Mouse (Mus musculus): ENCODE measurements at regions not wholly inside any gene's neighbourhood (a gene's known extent, or its start where the extent isn't known, plus 50 kb on each side); places are given as distances from the start of the nearest gene placed in this dataset.
A peak's percentile ranks its signal among the peaks of the same experiment; 100 is the strongest.

DNA sequence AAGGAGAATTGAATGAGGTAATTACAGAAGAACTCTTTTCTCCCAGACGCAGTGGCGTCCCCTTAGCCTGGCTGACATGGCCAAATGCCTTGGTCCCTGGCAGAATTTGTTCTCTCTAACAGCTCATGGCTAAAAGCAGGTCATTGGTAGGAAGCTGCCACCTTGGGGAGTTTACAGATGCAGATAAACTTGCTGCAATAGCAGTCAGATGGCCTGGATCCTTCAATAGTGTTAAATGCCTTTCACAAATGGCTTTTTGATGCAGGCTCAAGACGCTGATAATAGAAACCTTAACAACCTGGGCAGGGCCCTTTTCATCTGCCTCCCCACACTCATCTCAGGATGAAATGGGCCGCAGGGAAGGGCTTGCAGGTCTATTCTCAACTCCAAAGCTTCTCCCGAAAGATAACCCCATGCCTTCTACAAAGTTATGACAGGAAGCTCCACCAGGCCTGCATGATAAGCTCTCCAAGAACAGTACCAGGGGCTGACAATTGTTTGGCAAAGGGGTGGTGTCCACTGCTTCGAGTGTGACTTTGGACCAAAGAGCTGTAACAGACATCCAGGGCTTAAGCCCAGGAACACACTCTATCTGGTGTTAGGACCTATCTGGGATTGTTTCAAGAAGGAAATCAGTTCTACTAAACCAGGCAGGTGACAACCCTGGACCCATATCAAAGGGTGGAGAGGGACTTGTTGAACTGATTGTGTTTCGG, 867.2 kb upstream of the A1bg start:
- no peak for DNase-seq (ENCODE audit: low spot score)
- H3K27me3 ChIP-seq (ENCODE audit: control insufficient read depth, insufficient read depth, low read length), result no peaks in the 10 kb centered on the region
- 30% methylated on average over 7 of the region's 7 CpGs for WGBS
- no peaks in the 10 kb centered on the region for H3K4me1 ChIP-seq (ENCODE audit: control insufficient read depth, insufficient read depth)
- H3K9me3 ChIP-seq (replicated peaks; ENCODE audit: control insufficient read depth, low read length), result no peaks in the 10 kb centered on the region
- H3K4me2 ChIP-seq (ENCODE audit: low read depth, low read length), result no peak overlapping the region
- no peak overlapping the region for H3K4me3 ChIP-seq (ENCODE audit: low read depth, low read length)
- H3K27ac ChIP-seq (ENCODE audit: low read depth), result no peak overlapping the region
- H3K36me3 ChIP-seq (replicated peaks; ENCODE audit: control insufficient read depth, insufficient read depth, low read length), result no peaks in the 10 kb centered on the region
- H3K9ac ChIP-seq (replicated peaks; ENCODE audit: low read depth, low read length), result no peak overlapping the region
- TF ChIP-seq EP300 (IDR thresholded peaks at IDR 0.05; ENCODE audit: low read depth) (no peak), CTCF (IDR thresholded peaks at IDR 0.05; ENCODE audit: low read depth) (no peak)
- ATAC-seq (ENCODE audit: insufficient read depth, low read depth), result 0 out of 2 replicates have a peak, but pooled peaks have one; percentile 27

DNA sequence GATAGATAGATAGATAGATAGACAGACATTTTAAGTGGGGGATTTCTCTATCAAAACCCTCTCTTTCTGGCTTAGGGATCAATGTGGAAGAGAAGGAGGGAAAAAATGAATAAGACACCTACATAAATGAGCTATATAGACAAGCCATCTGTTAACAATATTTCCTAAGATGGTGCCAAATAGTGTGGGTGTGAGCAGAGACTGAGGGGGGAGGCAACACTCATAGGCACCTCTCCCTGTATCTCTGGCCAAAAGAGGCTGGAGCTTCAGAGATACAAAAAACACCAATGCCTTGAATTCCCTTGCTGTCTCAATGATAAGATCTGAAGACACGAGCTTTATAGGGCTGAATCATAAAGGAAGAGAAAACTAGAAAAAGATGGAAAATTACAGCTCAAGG, 864.2 kb upstream of the A1bg start:
- Histone ChIP-seq H3K4me2 (ENCODE audit: low read depth, low read length) (no peak overlapping the region), H3K27me3 (ENCODE audit: control insufficient read depth, insufficient read depth, low read length) (no peaks in the 10 kb centered on the region), H3K9ac (replicated peaks; ENCODE audit: low read depth, low read length) (no peak overlapping the region), H3K27ac (ENCODE audit: low read depth) (no peak overlapping the region), H3K4me3 (ENCODE audit: low read depth, low read length) (no peak overlapping the region), H3K4me1 (ENCODE audit: control insufficient read depth, insufficient read depth) (no peaks in the 10 kb centered on the region), H3K36me3 (replicated peaks; ENCODE audit: control insufficient read depth, insufficient read depth, low read length) (no peaks in the 10 kb centered on the region), H3K9me3 (replicated peaks; ENCODE audit: control insufficient read depth, low read length) (no peaks in the 10 kb centered on the region)
- WGBS, result 66% methylated on average over 1 of the region's 1 CpGs
- TF ChIP-seq CTCF (IDR thresholded peaks at IDR 0.05; ENCODE audit: low read depth) (no peak), EP300 (IDR thresholded peaks at IDR 0.05; ENCODE audit: low read depth) (no peak)
- DNase-seq (ENCODE audit: low spot score) (no peak), ATAC-seq (ENCODE audit: insufficient read depth, low read depth) (no peak)

DNA sequence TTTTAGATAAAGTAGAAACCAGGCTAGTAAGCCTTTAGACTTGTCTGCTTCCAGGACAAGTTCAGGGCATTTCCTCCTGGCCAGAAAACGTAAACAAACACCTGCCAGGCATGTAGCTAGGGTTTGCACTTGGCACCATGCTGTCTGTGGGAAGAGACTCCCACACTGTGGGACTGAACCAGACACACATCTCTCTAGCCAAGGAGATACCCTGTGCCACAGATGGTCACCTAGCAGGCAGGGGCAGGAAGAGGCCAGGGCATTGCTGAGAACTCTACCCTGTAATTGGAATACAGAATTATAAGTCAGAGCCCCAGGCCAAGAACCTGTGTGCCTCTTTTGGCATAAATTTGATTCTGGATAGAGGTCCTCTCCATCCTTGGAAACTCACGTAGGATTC, 858.7 kb upstream of the A1bg start:
- DNase-seq (ENCODE audit: low spot score) (no peak), ATAC-seq (ENCODE audit: insufficient read depth, low read depth) (no peak)
- no peaks in the 10 kb centered on the region for H3K27me3 ChIP-seq (ENCODE audit: control insufficient read depth, insufficient read depth, low read length)
- no peak overlapping the region for H3K27ac ChIP-seq (ENCODE audit: low read depth)
- no peak overlapping the region for H3K4me3 ChIP-seq (ENCODE audit: low read depth, low read length)
- 73% methylated on average over 2 of the region's 2 CpGs for WGBS
- H3K4me1 ChIP-seq (ENCODE audit: control insufficient read depth, insufficient read depth), result no peaks in the 10 kb centered on the region
- H3K36me3 ChIP-seq (replicated peaks; ENCODE audit: control insufficient read depth, insufficient read depth, low read length), result no peaks in the 10 kb centered on the region
- H3K9me3 ChIP-seq (replicated peaks; ENCODE audit: control insufficient read depth, low read length), result no peaks in the 10 kb centered on the region
- no peak overlapping the region for H3K4me2 ChIP-seq (ENCODE audit: low read depth, low read length)
- TF ChIP-seq EP300 (IDR thresholded peaks at IDR 0.05; ENCODE audit: low read depth), result no peak
- no peak for TF ChIP-seq CTCF (IDR thresholded peaks at IDR 0.05; ENCODE audit: low read depth)
- no peak overlapping the region for H3K9ac ChIP-seq (replicated peaks; ENCODE audit: low read depth, low read length)

DNA sequence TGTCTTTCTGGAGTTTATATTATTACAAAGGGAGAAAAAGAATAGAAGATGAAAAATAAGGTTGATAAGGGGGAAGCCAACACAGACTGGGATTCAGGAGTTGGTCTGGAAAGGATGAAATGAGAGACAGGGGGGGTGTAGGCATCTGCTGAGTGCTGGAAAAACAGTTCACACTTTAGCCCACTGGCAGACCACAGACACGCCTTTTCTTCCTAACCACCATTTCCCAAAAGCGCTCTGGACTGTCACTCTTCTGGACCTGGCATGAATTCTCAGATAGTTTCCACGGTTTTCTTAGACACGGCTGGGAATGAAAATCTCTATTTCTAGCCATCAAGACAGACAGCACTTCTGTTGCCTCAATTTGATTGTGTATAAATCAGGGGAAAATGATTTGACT, 850.2 kb upstream of the A1bg start:
- WGBS, result 81% methylated on average over 4 of the region's 4 CpGs

DNA sequence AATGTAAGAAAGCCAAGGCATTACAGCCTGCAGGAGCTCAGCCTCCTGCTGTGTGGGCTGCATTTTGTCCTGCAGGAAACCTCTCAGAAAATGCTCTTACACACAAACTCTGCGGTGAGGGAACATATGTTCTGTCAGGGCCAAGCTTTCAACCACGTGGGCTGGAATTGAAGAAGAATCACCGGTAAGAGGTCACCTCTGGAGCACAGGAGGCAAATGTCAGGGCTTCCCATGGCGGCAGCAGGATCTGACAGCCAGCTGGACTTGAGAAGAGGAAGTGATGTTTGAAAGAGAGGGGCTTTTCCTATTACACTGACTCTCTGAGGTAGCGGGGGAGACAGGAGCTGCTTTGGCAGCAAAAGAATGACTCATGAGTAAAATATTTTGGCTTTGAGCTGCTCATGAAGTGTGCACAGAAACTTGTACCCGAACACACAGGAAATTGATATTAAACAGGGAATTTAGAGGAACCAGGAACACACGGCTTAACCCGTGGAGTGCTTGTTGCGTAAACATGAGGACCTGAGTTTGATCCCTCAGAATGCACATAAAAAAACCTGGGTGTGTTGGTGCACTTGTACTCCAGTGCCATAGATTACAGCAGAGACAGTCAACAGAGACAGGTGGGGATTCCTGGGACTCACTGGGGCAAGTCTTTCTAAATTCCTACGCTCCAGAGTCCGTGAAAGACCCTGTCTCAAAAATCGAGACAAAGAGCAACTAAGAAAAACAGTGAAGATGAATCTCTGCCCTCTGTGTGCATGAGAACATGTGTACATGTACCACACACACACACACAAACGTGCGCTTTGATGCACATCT, 848.1 kb upstream of the A1bg start:
- 41% methylated on average over 14 of the region's 14 CpGs for WGBS
- Histone ChIP-seq H3K9me3 (replicated peaks; ENCODE audit: control insufficient read depth, low read length) (no peaks in the 10 kb centered on the region), H3K4me2 (ENCODE audit: low read depth, low read length) (no peak overlapping the region), H3K27ac (ENCODE audit: low read depth) (peak overlapping the region; percentile 77), H3K27me3 (ENCODE audit: control insufficient read depth, insufficient read depth, low read length) (no peaks in the 10 kb centered on the region), H3K36me3 (replicated peaks; ENCODE audit: control insufficient read depth, insufficient read depth, low read length) (no peaks in the 10 kb centered on the region), H3K4me1 (ENCODE audit: control insufficient read depth, insufficient read depth) (peaks cover 34% of the 10 kb centered on the region), H3K4me3 (ENCODE audit: low read depth, low read length) (no peak overlapping the region), H3K9ac (replicated peaks; ENCODE audit: low read depth, low read length) (no peak overlapping the region)
- ATAC-seq (ENCODE audit: insufficient read depth, low read depth) (peak; percentile 50), DNase-seq (ENCODE audit: low spot score) (peak; percentile 75)
- TF ChIP-seq CTCF (IDR thresholded peaks at IDR 0.05; ENCODE audit: low read depth), result no peak

More for the DNA sequence above, 850.2 kb upstream of the A1bg start:
- no peak overlapping the region for H3K27ac ChIP-seq (ENCODE audit: low read depth)
- DNase-seq (ENCODE audit: low spot score) (no peak), ATAC-seq (ENCODE audit: insufficient read depth, low read depth) (no peak)
- H3K9me3 ChIP-seq (replicated peaks; ENCODE audit: control insufficient read depth, low read length), result no peaks in the 10 kb centered on the region
- TF ChIP-seq EP300 (IDR thresholded peaks at IDR 0.05; ENCODE audit: low read depth) (no peak), CTCF (IDR thresholded peaks at IDR 0.05; ENCODE audit: low read depth) (no peak)
- no peak overlapping the region for H3K4me3 ChIP-seq (ENCODE audit: low read depth, low read length)
- no peak overlapping the region for H3K4me2 ChIP-seq (ENCODE audit: low read depth, low read length)
- H3K9ac ChIP-seq (replicated peaks; ENCODE audit: low read depth, low read length), result no peak overlapping the region
- H3K27me3 ChIP-seq (ENCODE audit: control insufficient read depth, insufficient read depth, low read length), result no peaks in the 10 kb centered on the region
- peaks cover 26% of the 10 kb centered on the region for H3K4me1 ChIP-seq (ENCODE audit: control insufficient read depth, insufficient read depth)
- H3K36me3 ChIP-seq (replicated peaks; ENCODE audit: control insufficient read depth, insufficient read depth, low read length), result no peaks in the 10 kb centered on the region

All from heart, postnatal 0 days (tissue).